Mouse (Mus musculus): Measurements from ENCODE around the gene Mef2a. TPM values are rescaled to one million over a fixed set of nuclear protein-coding genes. Genes with fewer than 3 reads are reported as not detected.

Gene Mef2a
- polyA plus RNA-seq, 1 experiment from 2014 or later: 15.0 TPM

- Histone ChIP-seq H3K27ac (no peak overlapping the region), H3K9me3 (replicated peaks) (no peaks in the 10 kb centered on the region), H3K9ac (no peak overlapping the region), H3K36me3 (peaks cover 49% of the 10 kb centered on the region), H3K27me3 (replicated peaks) (no peaks in the 10 kb centered on the region), H3K4me1 (no peaks in the 10 kb centered on the region), H3K4me2 (no peak overlapping the region), H3K4me3 (no peak overlapping the region)
- ATAC-seq: no peak
- 68% methylated on average over 2 of the region's 2 CpGs for WGBS (ENCODE audit: insufficient replicate concordance)
Measured at GRCm38 (mm10) chr7:67237752-67238151, 134.9 kb downstream of the Mef2a start.

GRCm38 (mm10) chr7:67236351-67236750 is 136.3 kb downstream of the Mef2a start:
- Histone ChIP-seq H3K9ac (no peak overlapping the region), H3K27me3 (replicated peaks) (no peaks in the 10 kb centered on the region), H3K36me3 (peaks cover 53% of the 10 kb centered on the region), H3K4me1 (no peaks in the 10 kb centered on the region), H3K27ac (no peak overlapping the region), H3K4me2 (no peak overlapping the region), H3K9me3 (replicated peaks) (no peaks in the 10 kb centered on the region), H3K4me3 (no peak overlapping the region)
- no peak for ATAC-seq
- WGBS (ENCODE audit: insufficient replicate concordance): 65% methylated on average over 2 of the region's 2 CpGs

GRCm38 (mm10) chr7:67234797-67235196 is 137.9 kb downstream of the Mef2a start:
- H3K27me3 ChIP-seq (replicated peaks): no peaks in the 10 kb centered on the region
- WGBS (ENCODE audit: insufficient replicate concordance): 80% methylated on average over 8 of the region's 8 CpGs
- H3K4me2 ChIP-seq: no peak overlapping the region
- no peak for ATAC-seq
- H3K36me3 ChIP-seq: peaks cover 52% of the 10 kb centered on the region
- H3K27ac ChIP-seq: no peak overlapping the region
- H3K9ac ChIP-seq: no peak overlapping the region
- no peaks in the 10 kb centered on the region for H3K4me1 ChIP-seq
- H3K9me3 ChIP-seq (replicated peaks): no peaks in the 10 kb centered on the region
- no peak overlapping the region for H3K4me3 ChIP-seq

GRCm38 (mm10) chr7:67232504-67232903 is 140.2 kb downstream of the Mef2a start:
- Histone ChIP-seq H3K27ac (no peak overlapping the region), H3K9ac (no peak overlapping the region), H3K4me2 (no peak overlapping the region), H3K36me3 (peaks cover 35% of the 10 kb centered on the region), H3K27me3 (replicated peaks) (no peaks in the 10 kb centered on the region), H3K4me3 (no peak overlapping the region), H3K9me3 (replicated peaks) (no peaks in the 10 kb centered on the region), H3K4me1 (no peaks in the 10 kb centered on the region)
- no peak for ATAC-seq
- 85% methylated on average over 14 of the region's 14 CpGs for WGBS (ENCODE audit: insufficient replicate concordance)

GRCm38 (mm10) chr7:67230640-67231140 is 142.0 kb downstream of the Mef2a start:
- 79% methylated on average over 3 of the region's 3 CpGs for WGBS (ENCODE audit: insufficient replicate concordance)
- H3K4me1 ChIP-seq: no peaks in the 10 kb centered on the region
- H3K9ac ChIP-seq: no peak overlapping the region
- H3K9me3 ChIP-seq (replicated peaks): no peaks in the 10 kb centered on the region
- H3K27ac ChIP-seq: no peak overlapping the region
- H3K36me3 ChIP-seq: peaks cover 35% of the 10 kb centered on the region
- H3K27me3 ChIP-seq (replicated peaks): no peaks in the 10 kb centered on the region
- no peak overlapping the region for H3K4me3 ChIP-seq
- H3K4me2 ChIP-seq: no peak overlapping the region
- ATAC-seq: no peak

- peaks cover 30% of the 10 kb centered on the region for H3K36me3 ChIP-seq
- no peak overlapping the region for H3K4me3 ChIP-seq
- H3K27me3 ChIP-seq (replicated peaks): no peaks in the 10 kb centered on the region
- H3K4me2 ChIP-seq: no peak overlapping the region
- H3K4me1 ChIP-seq: no peaks in the 10 kb centered on the region
- no peak overlapping the region for H3K9ac ChIP-seq
- no peak for ATAC-seq
- WGBS (ENCODE audit: insufficient replicate concordance): 88% methylated on average over 3 of the region's 3 CpGs
- no peaks in the 10 kb centered on the region for H3K9me3 ChIP-seq (replicated peaks)
- no peak overlapping the region for H3K27ac ChIP-seq
Measured at GRCm38 (mm10) chr7:67230221-67230620, 142.4 kb downstream of the Mef2a start.

- H3K4me1 ChIP-seq: no peaks in the 10 kb centered on the region
- 80% methylated on average over 3 of the region's 3 CpGs for WGBS (ENCODE audit: insufficient replicate concordance)
Measured at GRCm38 (mm10) chr7:67229701-67230100, 143.0 kb downstream of the Mef2a start.

GRCm38 (mm10) chr7:67228891-67229602 is 143.6 kb downstream of the Mef2a start:
- Histone ChIP-seq H3K4me2 (no peak overlapping the region), H3K27me3 (replicated peaks) (no peaks in the 10 kb centered on the region), H3K4me3 (no peak overlapping the region), H3K27ac (no peak overlapping the region), H3K36me3 (peaks cover 19% of the 10 kb centered on the region), H3K9me3 (replicated peaks) (no peaks in the 10 kb centered on the region), H3K9ac (no peak overlapping the region), H3K4me1 (no peaks in the 10 kb centered on the region)
- 68% methylated on average over 5 of the region's 5 CpGs for WGBS (ENCODE audit: insufficient replicate concordance)
- ATAC-seq: peak; percentile 44

More at GRCm38 (mm10) chr7:67229701-67230100, 143.0 kb downstream of the Mef2a start:
- Histone ChIP-seq H3K36me3 (peaks cover 25% of the 10 kb centered on the region), H3K4me2 (no peak overlapping the region), H3K27me3 (replicated peaks) (no peaks in the 10 kb centered on the region), H3K27ac (no peak overlapping the region), H3K9ac (no peak overlapping the region), H3K9me3 (replicated peaks) (no peaks in the 10 kb centered on the region), H3K4me3 (no peak overlapping the region)
- no peak for ATAC-seq

- Histone ChIP-seq H3K4me2 (no peak overlapping the region), H3K9me3 (replicated peaks) (no peaks in the 10 kb centered on the region), H3K9ac (no peak overlapping the region), H3K4me1 (peaks cover 5% of the 10 kb centered on the region), H3K36me3 (peaks cover 19% of the 10 kb centered on the region), H3K27ac (no peak overlapping the region), H3K4me3 (no peak overlapping the region), H3K27me3 (replicated peaks) (no peaks in the 10 kb centered on the region)
- no peak for ATAC-seq
- WGBS (ENCODE audit: insufficient replicate concordance): 73% methylated on average over 3 of the region's 3 CpGs
Measured at GRCm38 (mm10) chr7:67228390-67228789, 144.3 kb downstream of the Mef2a start.

- no peaks in the 10 kb centered on the region for H3K9me3 ChIP-seq (replicated peaks)
- no peak overlapping the region for H3K4me3 ChIP-seq
- H3K27ac ChIP-seq: no peak overlapping the region
- H3K4me2 ChIP-seq: no peak overlapping the region
- WGBS (ENCODE audit: insufficient replicate concordance): 54% methylated on average over 1 of the region's 1 CpGs
- peaks cover 12% of the 10 kb centered on the region for H3K4me1 ChIP-seq
- no peak overlapping the region for H3K9ac ChIP-seq
- H3K36me3 ChIP-seq: peaks cover 15% of the 10 kb centered on the region
- H3K27me3 ChIP-seq (replicated peaks): no peaks in the 10 kb centered on the region
- no peak for ATAC-seq
Measured at GRCm38 (mm10) chr7:67227538-67227937, 145.1 kb downstream of the Mef2a start.

- no peak overlapping the region for H3K4me3 ChIP-seq
- H3K4me1 ChIP-seq: peaks cover 18% of the 10 kb centered on the region
- WGBS (ENCODE audit: insufficient replicate concordance): 87% methylated on average over 15 of the region's 15 CpGs
- H3K36me3 ChIP-seq: peaks cover 13% of the 10 kb centered on the region; the same call in 1 of the 2 replicates
- H3K27ac ChIP-seq: no peak overlapping the region
- no peaks in the 10 kb centered on the region for H3K27me3 ChIP-seq (replicated peaks)
- no peak for ATAC-seq
- no peak overlapping the region for H3K9ac ChIP-seq
- H3K9me3 ChIP-seq (replicated peaks): no peaks in the 10 kb centered on the region
- H3K4me2 ChIP-seq: no peak overlapping the region
Measured at GRCm38 (mm10) chr7:67225943-67226625, 146.6 kb downstream of the Mef2a start.

- Histone ChIP-seq H3K9me3 (replicated peaks) (no peaks in the 10 kb centered on the region), H3K9ac (peak within 1 kb of the TSS; percentile 75), H3K4me3 (peak within 1 kb of the TSS; percentile 80), H3K27ac (peak within 1 kb of the TSS; percentile 57; the same call in 1 of the 2 replicates), H3K4me2 (peak within 1 kb of the TSS; percentile 89), H3K27me3 (replicated peaks) (no peaks in the 10 kb centered on the region), H3K4me1 (peaks cover 18% of the 10 kb centered on the region), H3K36me3 (peaks cover 13% of the 10 kb centered on the region; the same call in 1 of the 2 replicates)
- peak; percentile 98 for ATAC-seq
- 8% methylated on average over 27 of the region's 31 CpGs for WGBS (ENCODE audit: insufficient replicate concordance)
Measured at GRCm38 (mm10) chr7:67222220-67222862, 150.3 kb downstream of the Mef2a start, which contains the start of gene Lysmd4. Gene Lysmd4, plus strand, starts transcription at chr7:67222544.

Measured in liver, embryonic 12.5 days (tissue).